Mouse (Mus musculus) liver, embryonic 16.5 days (tissue): ENCODE measurements around the gene Mpv17l2. TPM values are rescaled to one million over a fixed set of nuclear protein-coding genes. Genes with fewer than 3 reads are reported as not detected.

Source experiments
- ATAC-seq: fragments of 200-750 bp; cut with Nextera tagmentation; 2 replicates; pipeline ENCODE4 v1.8.0; 2017; ENCODE audit warnings: low read depth, mild to moderate bottlenecking, moderate number of reproducible peaks, moderate library complexity
- H3K27ac ChIP-seq: fragments of 300-500 bp; sonication (generic); 2 replicates; pipeline ENCODE4 v1.5.1; 2014; ENCODE audit warnings: mild to moderate bottlenecking, low read length
- H3K27me3 ChIP-seq: fragments of 300-500 bp; sonication (generic); 2 replicates; pipeline ENCODE4 v1.6.1; 2014; ENCODE audit warnings: low read depth, low read length, mixed read lengths; ENCODE audit not compliant: control insufficient read depth, insufficient read depth
- H3K36me3 ChIP-seq: fragments of 300-500 bp; sonication (generic); 2 replicates; pipeline ENCODE4 v1.6.1; 2014; ENCODE audit warnings: mild to moderate bottlenecking; ENCODE audit not compliant: control insufficient read depth, insufficient read depth
- H3K4me1 ChIP-seq: fragments of 300-500 bp; sonication (generic); 2 replicates; pipeline ENCODE4 v1.6.1; 2014; ENCODE audit warnings: low read depth, low read length, mixed read lengths; ENCODE audit not compliant: control insufficient read depth
- H3K4me2 ChIP-seq: fragments of 300-500 bp; sonication (generic); 2 replicates; pipeline ENCODE4 v1.6.1; 2014; ENCODE audit warnings: low read depth, low read length, mixed read lengths
- H3K4me3 ChIP-seq: fragments of 300-500 bp; sonication (generic); 2 replicates; pipeline ENCODE4 v1.5.1; 2014; ENCODE audit warnings: low read depth, mild to moderate bottlenecking, low read length
- H3K9ac ChIP-seq: fragments of 300-500 bp; sonication (generic); 2 replicates; pipeline ENCODE4 v1.6.1; 2014; ENCODE audit warnings: low read depth, low read length
- H3K9me3 ChIP-seq: fragments of 300-500 bp; sonication (generic); replicated peaks from 2 replicates; pipeline ENCODE4 v1.6.1; 2016; ENCODE audit warnings: low read length; ENCODE audit not compliant: control insufficient read depth
- WGBS: fragments of 180-500 bp; shearing (Covaris S2); extraction: QIAGEN DNeasy Blood & Tissue Kit; methylation state at CpG from one replicate; pipeline ENCODE4 v1.1.7; 2014; ENCODE audit not compliant: insufficient replicate concordance; 5-methylcytosine and 5-hydroxymethylcytosine counted together
- polyA plus RNA-seq: library from polyadenylated mRNA; unstranded; fragments of >200 nt; fragmentation: Nextera tagmentation; extraction: Ambion mirVana; gene quantifications from 2 replicates; pipeline ENCODE4 v1.2.1, GENCODE M21; 2015

Gene Mpv17l2
- polyA plus RNA-seq, 1 experiment from 2014 or later, result 32.1 TPM

GRCm38 (mm10) chr8:70753151-70753550, 7.6 kb downstream of the Mpv17l2 start:
- H3K4me2 ChIP-seq, result peak overlapping the region; percentile 36
- ATAC-seq, result no peak
- peaks cover 22% of the 10 kb centered on the region for H3K4me1 ChIP-seq
- no peaks in the 10 kb centered on the region for H3K27me3 ChIP-seq
- peak overlapping the region; percentile 20; the same call in 1 of the 2 replicates for H3K9ac ChIP-seq
- H3K36me3 ChIP-seq, result no peaks in the 10 kb centered on the region; the same call in 1 of the 2 replicates
- H3K9me3 ChIP-seq, result no peaks in the 10 kb centered on the region
- WGBS, result 7% methylated on average over 21 of the region's 21 CpGs
- H3K4me3 ChIP-seq, result peak overlapping the region; percentile 14; the same call in 1 of the 2 replicates
- peak overlapping the region; percentile 69 for H3K27ac ChIP-seq

GRCm38 (mm10) chr8:70752000-70752764, 8.6 kb downstream of the Mpv17l2 start:
- H3K9ac ChIP-seq, result no peak overlapping the region; the same call in 1 of the 2 replicates
- H3K27me3 ChIP-seq, result peaks cover 4% of the 10 kb centered on the region
- 21% methylated on average over 11 of the region's 11 CpGs for WGBS
- ATAC-seq, result no peak
- H3K4me3 ChIP-seq, result no peak overlapping the region
- H3K27ac ChIP-seq, result peak overlapping the region; percentile 69
- no peaks in the 10 kb centered on the region for H3K9me3 ChIP-seq
- H3K36me3 ChIP-seq, result no peaks in the 10 kb centered on the region; the same call in 1 of the 2 replicates
- H3K4me1 ChIP-seq, result peaks cover 22% of the 10 kb centered on the region
- no peak overlapping the region for H3K4me2 ChIP-seq

- H3K4me3 ChIP-seq, result no peak overlapping the region
- WGBS, result 67% methylated on average over 13 of the region's 13 CpGs
- no peak for ATAC-seq
- H3K4me2 ChIP-seq, result no peak overlapping the region
- H3K4me1 ChIP-seq, result peaks cover 18% of the 10 kb centered on the region
- no peaks in the 10 kb centered on the region for H3K36me3 ChIP-seq
- H3K27ac ChIP-seq, result no peak overlapping the region
- H3K9me3 ChIP-seq, result no peaks in the 10 kb centered on the region
- H3K27me3 ChIP-seq, result peaks cover 22% of the 10 kb centered on the region
- H3K9ac ChIP-seq, result no peak overlapping the region
Observed at GRCm38 (mm10) chr8:70750128-70750680, 10.5 kb downstream of the Mpv17l2 start.

- peaks cover 32% of the 10 kb centered on the region for H3K27me3 ChIP-seq
- H3K36me3 ChIP-seq, result no peaks in the 10 kb centered on the region
- no peaks in the 10 kb centered on the region for H3K9me3 ChIP-seq
- H3K4me2 ChIP-seq, result no peak overlapping the region
- H3K4me1 ChIP-seq, result peaks cover 16% of the 10 kb centered on the region
- H3K9ac ChIP-seq, result no peak overlapping the region
- no peak overlapping the region for H3K27ac ChIP-seq
- ATAC-seq, result no peak
- WGBS, result 62% methylated on average over 19 of the region's 19 CpGs
- H3K4me3 ChIP-seq, result no peak overlapping the region
Observed at GRCm38 (mm10) chr8:70749097-70749674, 11.6 kb downstream of the Mpv17l2 start.

- Histone ChIP-seq H3K4me1 (peaks cover 11% of the 10 kb centered on the region), H3K27me3 (peaks cover 39% of the 10 kb centered on the region), H3K27ac (no peak overlapping the region), H3K4me2 (no peak overlapping the region), H3K36me3 (no peaks in the 10 kb centered on the region), H3K9ac (no peak overlapping the region), H3K4me3 (no peak overlapping the region), H3K9me3 (no peaks in the 10 kb centered on the region)
- no peak for ATAC-seq
- WGBS, result 68% methylated on average over 23 of the region's 23 CpGs
Observed at GRCm38 (mm10) chr8:70748246-70749096, 12.3 kb downstream of the Mpv17l2 start.

GRCm38 (mm10) chr8:70747211-70747890, 13.4 kb downstream of the Mpv17l2 start:
- ATAC-seq, result no peak
- Histone ChIP-seq H3K9me3 (no peaks in the 10 kb centered on the region), H3K4me1 (peaks cover 5% of the 10 kb centered on the region; the same call in 1 of the 2 replicates), H3K36me3 (no peaks in the 10 kb centered on the region), H3K27me3 (peaks cover 51% of the 10 kb centered on the region), H3K27ac (no peak overlapping the region), H3K4me3 (no peak overlapping the region), H3K9ac (no peak overlapping the region), H3K4me2 (no peak overlapping the region)
- WGBS, result 70% methylated on average over 18 of the region's 18 CpGs

- Histone ChIP-seq H3K4me1 (peaks cover 5% of the 10 kb centered on the region; the same call in 1 of the 2 replicates), H3K9ac (no peak overlapping the region), H3K27ac (no peak overlapping the region), H3K4me2 (no peak overlapping the region), H3K9me3 (no peaks in the 10 kb centered on the region), H3K4me3 (no peak overlapping the region), H3K36me3 (no peaks in the 10 kb centered on the region), H3K27me3 (peaks cover 56% of the 10 kb centered on the region)
- no peak for ATAC-seq
- 64% methylated on average over 9 of the region's 9 CpGs for WGBS
Observed at GRCm38 (mm10) chr8:70746676-70747075, 14.1 kb downstream of the Mpv17l2 start.

- peaks cover 5% of the 10 kb centered on the region; the same call in 1 of the 2 replicates for H3K4me1 ChIP-seq
- H3K4me2 ChIP-seq, result no peak overlapping the region
- peaks cover 62% of the 10 kb centered on the region for H3K27me3 ChIP-seq
- no peaks in the 10 kb centered on the region for H3K36me3 ChIP-seq
- H3K9me3 ChIP-seq, result no peaks in the 10 kb centered on the region
- no peak for ATAC-seq
- H3K27ac ChIP-seq, result no peak overlapping the region
- H3K4me3 ChIP-seq, result no peak overlapping the region
- WGBS, result 43% methylated on average over 19 of the region's 19 CpGs
- H3K9ac ChIP-seq, result no peak overlapping the region
Observed at GRCm38 (mm10) chr8:70745691-70746220, 15.0 kb downstream of the Mpv17l2 start.
